Mouse (Mus musculus) T-helper 2 cell (primary cell): ENCODE measurements at regions not wholly inside any gene's neighbourhood (a gene's known extent, or its start where the extent isn't known, plus 50 kb on each side); places are given as distances from the start of the nearest gene placed in this dataset.

Experiments
- in situ Hi-C: fragments of 300-600 bp; cut with MboI, MseI; formaldehyde crosslinking; loops from one replicate; pipeline ENCODE4 v1.15.1; 2025; ENCODE audit warnings: high pct_unique_total_duplicates

DNA sequence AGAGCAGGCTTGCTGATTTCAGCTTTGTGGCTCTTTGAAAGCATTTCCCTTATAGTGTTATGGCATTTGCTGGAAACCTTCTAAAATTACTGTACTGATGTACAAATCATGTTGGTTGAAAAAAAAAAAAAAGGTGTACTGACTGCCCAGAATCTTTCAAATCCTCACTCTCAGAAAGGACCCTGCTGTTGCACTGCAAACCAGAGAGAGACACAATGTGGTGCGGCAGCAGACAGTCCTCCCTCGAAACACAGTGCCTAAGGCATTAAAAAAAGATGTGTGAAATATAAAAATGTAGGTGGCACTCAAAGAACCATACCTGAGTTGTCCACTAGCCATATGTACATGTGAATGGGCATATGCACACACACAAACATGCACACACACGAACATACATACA is 128.3 kb downstream of the Actr3 start:
- in situ Hi-C loops: no loop called here

- in situ Hi-C loops: no loop called here
Measured at GRCm38 (mm10) chr1:125298520-125299090, 136.9 kb downstream of the Actr3 start.

GRCm38 (mm10) chr1:125295646-125296045 is 139.9 kb downstream of the Actr3 start:
- in situ Hi-C loops: no loop called here

GRCm38 (mm10) chr1:125290320-125291021 is 145.1 kb downstream of the Actr3 start:
- in situ Hi-C loops: no loop called here

GRCm38 (mm10) chr1:125286347-125286746 is 149.2 kb downstream of the Actr3 start:
- in situ Hi-C loops: no loop called here

DNA sequence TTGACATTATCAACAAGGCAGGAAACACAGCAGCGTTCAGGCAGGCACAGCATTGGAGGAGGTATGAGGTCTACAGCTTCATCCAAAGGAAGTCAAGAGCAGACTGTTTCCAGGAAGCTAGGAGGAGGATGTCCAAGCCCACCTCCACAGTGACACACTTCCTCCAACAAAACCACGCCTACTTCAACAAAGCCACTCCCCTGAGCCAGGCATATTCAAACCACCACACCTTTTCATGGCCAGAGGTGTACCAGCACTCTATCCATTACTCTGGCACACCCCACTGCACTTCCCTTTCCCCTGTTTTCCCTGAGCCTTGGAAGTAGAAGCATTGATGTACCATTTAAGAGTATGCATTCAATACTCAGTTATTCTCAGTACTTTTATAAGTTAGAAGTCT is 150.8 kb downstream of the Actr3 start:
- in situ Hi-C loops: no loop called here

DNA sequence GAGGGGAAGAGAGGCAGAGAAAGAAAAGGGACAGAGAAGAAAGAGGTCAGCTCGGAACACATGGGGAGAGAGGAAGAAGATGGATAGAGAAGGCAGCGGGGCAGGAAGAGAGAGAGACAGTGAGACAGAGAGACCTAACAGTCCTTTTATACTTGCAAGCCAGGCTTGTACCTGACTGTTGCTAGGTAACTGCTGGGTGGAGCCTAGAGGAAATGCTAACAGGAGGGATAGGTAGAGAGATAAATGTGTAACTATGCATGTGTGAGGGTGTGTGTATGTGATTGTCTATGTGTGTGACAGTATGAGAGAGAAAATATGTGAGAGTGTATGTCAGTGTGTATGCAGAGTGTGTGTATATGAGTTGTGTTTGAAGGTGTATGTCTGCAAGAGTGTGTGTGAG is 161.8 kb downstream of the Actr3 start:
- in situ Hi-C loops: no loop called here

DNA sequence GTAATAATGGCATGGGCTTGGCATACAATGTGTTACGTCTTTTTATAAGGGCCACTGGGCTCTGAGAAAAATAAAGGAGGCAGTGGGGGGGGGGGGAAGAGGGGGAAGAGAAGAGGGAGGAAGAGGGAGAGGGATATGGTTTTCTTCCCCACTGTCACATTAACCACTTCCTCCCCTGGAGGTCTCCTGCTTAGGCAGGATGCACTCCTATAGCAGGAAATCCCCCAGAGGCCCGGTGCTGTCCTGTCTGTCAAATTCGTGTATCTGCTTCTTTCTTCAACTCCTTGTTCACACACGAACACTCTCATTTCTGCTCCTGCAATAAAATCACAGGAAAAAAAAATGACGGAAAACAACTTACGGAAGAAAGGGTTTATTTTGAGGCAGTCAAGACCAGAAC is 171.8 kb downstream of the Actr3 start:
- in situ Hi-C loops: no loop called here

GRCm38 (mm10) chr1:125263068-125263467 is 172.5 kb downstream of the Actr3 start:
- in situ Hi-C loops: no loop called here

GRCm38 (mm10) chr1:125242345-125242744 is 193.2 kb downstream of the Actr3 start:
- in situ Hi-C loops: no loop called here

- in situ Hi-C loops: no loop called here
Measured at GRCm38 (mm10) chr1:125241717-125242116, 193.8 kb downstream of the Actr3 start.

- in situ Hi-C loops: no loop called here
Measured at GRCm38 (mm10) chr1:125237595-125237988, 197.9 kb downstream of the Actr3 start.

- in situ Hi-C loops: no loop called here
Measured at GRCm38 (mm10) chr1:125236948-125237594, 198.5 kb downstream of the Actr3 start.

GRCm38 (mm10) chr1:125234747-125235146 is 200.8 kb downstream of the Actr3 start:
- in situ Hi-C loops: no loop called here

GRCm38 (mm10) chr1:125223370-125223769 is 212.2 kb downstream of the Actr3 start:
- in situ Hi-C loops: no loop called here

- in situ Hi-C loops: no loop called here
Measured at GRCm38 (mm10) chr1:125216192-125216591, 219.3 kb downstream of the Actr3 start.

DNA sequence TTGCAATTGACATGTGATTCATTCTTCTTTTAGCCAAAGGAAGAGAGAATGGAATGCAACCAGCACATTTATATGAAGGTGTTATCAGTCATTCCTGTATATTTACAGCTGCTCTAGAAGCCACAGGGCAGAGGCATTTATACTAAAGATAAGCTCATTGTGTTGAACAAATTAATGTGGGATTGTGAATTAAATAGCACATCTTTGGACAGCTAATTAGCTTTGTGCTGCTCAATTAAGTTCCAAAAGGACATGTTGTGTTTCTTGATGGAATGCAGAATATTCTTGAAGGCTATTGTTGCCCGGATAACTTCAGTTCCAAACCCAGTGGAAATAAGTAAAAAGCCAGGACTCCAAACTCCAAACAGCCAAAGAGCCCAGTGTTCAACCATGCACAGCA is 248.4 kb downstream of the Actr3 start:
- in situ Hi-C loops: no loop called here

DNA sequence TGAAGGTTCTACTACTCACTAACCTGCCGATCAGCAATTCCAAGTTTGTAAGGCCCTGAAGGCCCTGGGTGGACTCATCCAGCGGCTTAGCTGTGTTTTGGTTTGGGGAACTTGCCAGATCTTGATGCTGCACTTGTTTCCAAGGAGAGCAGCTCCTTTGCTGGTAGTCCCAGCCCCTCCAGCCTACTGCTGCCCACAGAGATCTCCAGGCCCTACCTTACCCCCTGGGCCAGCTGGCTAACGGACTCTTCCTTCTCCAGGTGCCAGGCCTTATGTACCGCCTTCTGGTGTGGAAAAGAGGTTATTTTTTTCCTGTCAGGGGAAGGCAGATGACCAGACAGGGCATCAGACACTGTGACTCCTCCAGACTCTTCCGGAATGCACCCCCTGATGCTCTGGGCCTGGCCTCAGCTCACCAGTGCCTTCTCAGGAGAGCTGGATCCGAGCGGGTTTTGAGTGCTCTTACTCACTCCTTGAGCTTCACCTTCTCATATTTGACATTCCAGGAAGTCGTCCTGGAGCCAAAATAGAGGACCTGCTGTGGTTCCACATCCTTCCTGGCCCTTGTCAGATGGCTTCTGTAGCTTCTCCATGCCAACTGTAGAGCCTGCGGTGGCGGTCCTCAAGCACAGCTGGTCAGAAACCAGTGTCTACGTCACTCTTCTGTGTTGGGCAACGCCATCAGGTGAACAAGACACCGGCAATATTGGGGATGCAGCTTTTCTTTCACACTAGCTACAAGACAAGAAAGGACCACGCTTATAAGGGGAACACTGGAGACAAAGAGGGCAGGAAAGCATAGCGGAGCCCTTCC is 259.2 kb downstream of the Actr3 start:
- in situ Hi-C loops: loop anchor here (5.0 kb wide), 1 partner anchor 331 kb away; no protein-coding TSS in a partner anchor

- in situ Hi-C loops: loop anchor here (5.0 kb wide), 1 partner anchor 333 kb away; no protein-coding TSS in a partner anchor
Measured at GRCm38 (mm10) chr1:125174725-125175124, 260.8 kb downstream of the Actr3 start.

DNA sequence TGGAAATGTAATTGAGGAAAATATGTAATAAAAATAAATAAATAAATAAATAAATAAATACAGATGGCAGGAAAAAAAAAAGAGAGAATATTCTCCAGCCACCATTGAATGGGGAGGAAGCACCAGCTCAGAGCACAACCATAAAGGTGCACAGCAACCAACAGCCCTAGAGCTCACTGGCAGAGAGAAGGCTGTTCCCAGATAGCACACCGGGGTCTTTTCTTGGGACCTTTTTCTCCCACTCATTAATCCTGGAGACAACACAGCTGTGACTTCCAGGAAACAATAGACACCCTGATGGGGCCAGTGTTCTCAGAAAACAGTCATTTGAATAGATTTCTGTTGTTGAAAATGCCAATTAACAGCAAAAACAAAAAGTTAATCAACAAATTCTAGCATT is 263.1 kb downstream of the Actr3 start:
- in situ Hi-C loops: no loop called here

- in situ Hi-C loops: no loop called here
Measured at GRCm38 (mm10) chr1:125165226-125165625, 270.3 kb downstream of the Actr3 start.

DNA sequence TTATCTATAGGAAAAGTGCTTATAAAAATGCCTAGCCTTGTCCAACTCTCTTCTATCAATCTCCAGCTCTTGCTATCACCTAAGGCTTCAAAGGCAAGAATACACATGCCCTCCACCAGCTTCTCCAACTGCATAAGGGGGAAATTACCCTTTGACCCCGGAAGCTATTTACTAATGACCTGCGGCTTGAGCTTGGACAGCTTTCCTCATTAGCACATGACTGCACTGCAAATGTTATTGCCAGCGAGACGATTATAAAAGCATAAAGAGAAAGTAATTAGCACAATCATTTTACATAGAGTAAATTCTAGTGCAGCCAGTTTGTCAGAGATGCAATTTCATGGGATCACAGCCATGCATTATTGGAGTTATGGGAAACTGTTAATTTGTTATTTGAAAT is 277.0 kb downstream of the Actr3 start:
- in situ Hi-C loops: no loop called here
